Comparison of ENCODE assay signal across 8 mouse cellular contexts in genomic region chr15:100845049-100845879, GRCm38 (mm10). TPM values are rescaled to one million over a fixed set of nuclear protein-coding genes. Genes with fewer than 3 reads are reported as not detected.
A peak's percentile ranks its signal among the peaks of the same experiment; 100 is the strongest.
DNase-seq lines count a peak whose midpoint lies in the region; ATAC-seq lines count a peak whose summit lies in the region.

No protein-coding gene starts in this region.

- H3K9ac ChIP-seq in forebrain, embryonic 15.5 days (replicated peaks) = no peak overlapping the region
- H3K9ac ChIP-seq in hindbrain, embryonic 11.5 days (ENCODE audit: low read depth, low read length) = no peak overlapping the region
- no peak overlapping the region for H3K9ac ChIP-seq in limb, embryonic 15.5 days
- no peak overlapping the region for H3K9ac ChIP-seq in neural tube, embryonic 12.5 days

- peak overlapping the region; percentile 62 for H3K27ac ChIP-seq in forebrain, embryonic 10.5 days
- no peak overlapping the region; the same call in 1 of the 2 replicates for H3K27ac ChIP-seq in forebrain, embryonic 15.5 days (replicated peaks)
- peak overlapping the region; percentile 37; the same call in 1 of the 2 replicates for H3K27ac ChIP-seq in hindbrain, embryonic 11.5 days (ENCODE audit: low read depth, low read length)
- H3K27ac ChIP-seq in limb, embryonic 15.5 days = 0 out of 2 replicates have a peak overlapping the region, but pooled peaks have one; percentile 24
- peak overlapping the region; percentile 42; the same call in 1 of the 2 replicates for H3K27ac ChIP-seq in neural tube, embryonic 12.5 days

- H3K4me1 ChIP-seq in forebrain, embryonic 10.5 days = peaks cover 15% of the 10 kb centered on the region
- H3K4me1 ChIP-seq in forebrain, embryonic 15.5 days = peaks cover 9% of the 10 kb centered on the region; the same call in 1 of the 2 replicates
- peaks cover 4% of the 10 kb centered on the region; the same call in 1 of the 2 replicates for H3K4me1 ChIP-seq in hindbrain, embryonic 11.5 days (replicated peaks; ENCODE audit: control insufficient read depth, insufficient read depth, low read length)
- no peaks in the 10 kb centered on the region for H3K4me1 ChIP-seq in limb, embryonic 15.5 days
- peaks cover 6% of the 10 kb centered on the region for H3K4me1 ChIP-seq in neural tube, embryonic 12.5 days

- no peak overlapping the region for H3K4me2 ChIP-seq in forebrain, embryonic 15.5 days (replicated peaks)
- no peak overlapping the region for H3K4me2 ChIP-seq in hindbrain, embryonic 11.5 days (replicated peaks; ENCODE audit: low read depth, low read length)
- no peak overlapping the region for H3K4me2 ChIP-seq in limb, embryonic 15.5 days
- 0 out of 2 replicates have a peak overlapping the region, but pooled peaks have one; percentile 3 for H3K4me2 ChIP-seq in neural tube, embryonic 12.5 days (replicated peaks)

- H3K27me3 ChIP-seq in forebrain, embryonic 10.5 days (ENCODE audit: poor library complexity, severe bottlenecking) = no peaks in the 10 kb centered on the region
- H3K27me3 ChIP-seq in forebrain, embryonic 15.5 days = no peaks in the 10 kb centered on the region
- no peaks in the 10 kb centered on the region for H3K27me3 ChIP-seq in hindbrain, embryonic 11.5 days (ENCODE audit: control insufficient read depth, insufficient read depth, low read length)
- H3K27me3 ChIP-seq in limb, embryonic 15.5 days = no peaks in the 10 kb centered on the region
- no peaks in the 10 kb centered on the region for H3K27me3 ChIP-seq in neural tube, embryonic 12.5 days (replicated peaks)

- H3K4me3 ChIP-seq in forebrain, embryonic 10.5 days = no peak overlapping the region
- no peak overlapping the region for H3K4me3 ChIP-seq in forebrain, embryonic 15.5 days
- H3K4me3 ChIP-seq in hindbrain, embryonic 11.5 days (ENCODE audit: low read depth, low read length) = no peak overlapping the region
- H3K4me3 ChIP-seq in limb, embryonic 15.5 days = no peak overlapping the region
- H3K4me3 ChIP-seq in neural tube, embryonic 12.5 days = no peak overlapping the region

- no peak for ATAC-seq in forebrain, embryonic 15.5 days (replicated peaks)
- no peak for ATAC-seq in hindbrain, embryonic 11.5 days (ENCODE audit: low FRiP score)
- ATAC-seq in limb, embryonic 15.5 days (ENCODE audit: insufficient number of reproducible peaks, low FRiP score, low TSS enrichment, low read depth) = 0 out of 2 replicates have a peak, but pooled peaks have one; percentile 55
- ATAC-seq in neural tube, embryonic 12.5 days (ENCODE audit: low FRiP score, low read depth) = no peak

- 60% methylated on average over 26 of the region's 26 CpGs for WGBS in forebrain, embryonic 10.5 days
- 59% methylated on average over 26 of the region's 26 CpGs for WGBS in forebrain, embryonic 15.5 days
- 41% methylated on average over 26 of the region's 26 CpGs for WGBS in hindbrain, embryonic 11.5 days
- WGBS in limb, embryonic 15.5 days = 57% methylated on average over 26 of the region's 26 CpGs
- 56% methylated on average over 26 of the region's 26 CpGs for WGBS in neural tube, embryonic 12.5 days

- H3K9me3 ChIP-seq in forebrain, embryonic 10.5 days = peaks cover 9% of the 10 kb centered on the region
- H3K9me3 ChIP-seq in forebrain, embryonic 15.5 days = no peaks in the 10 kb centered on the region
- no peaks in the 10 kb centered on the region for H3K9me3 ChIP-seq in hindbrain, embryonic 11.5 days (ENCODE audit: control insufficient read depth, low read length)
- no peaks in the 10 kb centered on the region for H3K9me3 ChIP-seq in limb, embryonic 15.5 days
- H3K9me3 ChIP-seq in neural tube, embryonic 12.5 days = no peaks in the 10 kb centered on the region; the same call in 1 of the 2 replicates

- H3K36me3 ChIP-seq in forebrain, embryonic 10.5 days (replicated peaks) = no peaks in the 10 kb centered on the region
- no peaks in the 10 kb centered on the region for H3K36me3 ChIP-seq in forebrain, embryonic 15.5 days
- H3K36me3 ChIP-seq in hindbrain, embryonic 11.5 days (ENCODE audit: control insufficient read depth, insufficient read depth, low read length) = no peaks in the 10 kb centered on the region
- no peaks in the 10 kb centered on the region for H3K36me3 ChIP-seq in limb, embryonic 15.5 days
- H3K36me3 ChIP-seq in neural tube, embryonic 12.5 days = no peaks in the 10 kb centered on the region

- no peak for DNase-seq in forebrain, embryonic 10.5 days (ENCODE audit: extremely low spot score, low spot score)
- DNase-seq in cerebellum, adult 18-20 months = peak; percentile 51 to 56
- DNase-seq in hindbrain, embryonic 11.5 days (ENCODE audit: low spot score) = peak; percentile 52
- no peak for DNase-seq in urinary bladder, postnatal 36 days (ENCODE audit: low spot score in 2 of 2)
- no peak for DNase-seq in layer of hippocampus, postnatal 14 days (ENCODE audit: low spot score in 2 of 2)

RNA-seq across cellular contexts. Expression of gene Scn8a, which starts 24.4 kb away (rescaled TPM):
- 9.0 and 11.0 TPM in 2 replicates for polyA plus RNA-seq in forebrain, embryonic 10.5 days (2016; fragmentation: Nextera tagmentation; extraction: Ambion mirVana)
- polyA plus RNA-seq in forebrain, embryonic 15.5 days (2015; fragmentation: Nextera tagmentation; extraction: Ambion mirVana) = 20.3 and 20.4 TPM in 2 replicates
- 12.2 and 16.4 TPM in 2 replicates for polyA plus RNA-seq in hindbrain, embryonic 11.5 days (2014; fragmentation: Nextera tagmentation; extraction: Ambion mirVana)
- polyA plus RNA-seq in limb, embryonic 15.5 days (2015; fragmentation: Nextera tagmentation; extraction: Ambion mirVana) = 1.3 and 3.1 TPM in 2 replicates
- 19.8 and 23.6 TPM in 2 replicates for polyA plus RNA-seq in neural tube, embryonic 12.5 days (2016; fragmentation: Nextera tagmentation; extraction: Ambion mirVana)
- 100 to 1,000 TPM; 208 to 232 TPM for total RNA-seq in layer of hippocampus, postnatal 14 days (2021)

Comparison
In these comparisons a context has a peak if more than half of its experiments do, and no peak if none do; other contexts are left out.
1. DNase-seq: peak in cerebellum, adult 18-20 months (2 of 2) and hindbrain, embryonic 11.5 days (single experiment); none in forebrain, embryonic 10.5 days (single experiment), urinary bladder, postnatal 36 days (0 of 2) and layer of hippocampus, postnatal 14 days (0 of 2).